Mouse (Mus musculus): ENCODE measurements around the gene Tlr12. TPM values are rescaled to one million over a fixed set of nuclear protein-coding genes. Genes with fewer than 3 reads are reported as not detected.
"Not testable (repeated sequence)": the region's sequence is repeated elsewhere in the genome, so short reads cannot be mapped to it uniquely, and the experiment has no call there.

The Tlr12 gene
- total RNA-seq, 2 experiments from 2014 or later: not detected

- no peak for DNase-seq
Measured at GRCm38 (mm10) chr4:128618963-128619362, 544 bp upstream of the Tlr12 start.

DNA sequence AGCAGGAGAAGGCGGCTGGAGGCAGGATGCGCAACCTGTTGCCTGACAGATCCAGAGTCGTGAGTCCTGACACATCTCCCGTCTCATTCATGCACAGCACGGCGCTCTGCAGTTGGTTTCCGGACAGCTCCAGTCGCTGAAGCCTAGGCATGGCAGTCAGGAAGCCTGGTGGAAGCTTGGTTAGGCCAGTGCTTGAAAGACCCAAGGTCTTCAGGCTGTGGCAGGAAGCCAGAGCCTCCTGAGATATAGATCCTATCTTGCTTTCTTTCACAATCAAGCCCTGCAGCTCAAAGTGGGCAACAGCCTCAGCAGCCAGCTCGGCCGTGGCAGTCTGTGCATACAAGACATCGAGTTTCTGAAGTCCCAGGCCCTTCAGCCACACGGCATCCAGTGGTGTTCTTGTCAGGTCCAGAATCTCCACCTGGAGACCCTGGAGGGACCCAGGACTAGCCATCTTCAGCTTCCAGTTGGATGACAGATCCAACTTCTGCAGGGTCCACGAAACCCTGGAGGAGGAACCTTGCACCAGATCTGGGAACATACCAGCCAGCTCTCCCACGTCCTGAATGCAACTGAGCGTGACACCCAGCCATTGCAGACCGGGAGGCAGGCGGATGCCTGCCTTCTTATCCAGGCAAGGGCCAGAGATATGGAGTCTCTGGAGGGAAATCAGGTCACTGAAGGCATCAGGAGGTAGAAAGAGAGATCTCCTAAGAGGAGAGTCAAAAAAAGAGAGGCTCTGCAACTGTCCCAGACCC lies 877 bp downstream of the Tlr12 start:
- DNase-seq: no peak

GRCm38 (mm10) chr4:128615761-128616160 lies 2.7 kb downstream of the Tlr12 start:
- DNase-seq: no peak

GRCm38 (mm10) chr4:128613326-128613725 lies 5.1 kb downstream of the Tlr12 start:
- no peak for DNase-seq

DNA sequence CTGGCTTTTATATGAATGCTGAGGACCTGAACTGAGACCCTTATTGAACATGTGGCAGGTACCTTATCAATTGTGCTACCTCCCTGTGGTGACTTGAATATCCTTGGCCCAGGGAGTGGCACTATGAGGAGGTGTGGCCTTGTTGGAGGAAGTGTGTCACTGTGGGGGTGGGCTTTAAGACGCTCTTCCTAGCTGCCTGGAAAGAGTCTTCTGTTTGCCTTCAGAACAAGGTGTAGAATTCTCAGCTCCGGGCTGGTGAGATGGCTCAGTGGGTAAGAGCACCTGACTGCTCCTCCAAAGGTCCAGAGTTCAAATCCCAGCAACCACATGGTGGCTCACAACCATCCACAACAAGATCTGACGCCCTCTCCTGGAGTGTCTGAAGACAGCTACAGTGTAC lies 6.7 kb downstream of the Tlr12 start:
- not testable (repeated sequence) for DNase-seq

DNA sequence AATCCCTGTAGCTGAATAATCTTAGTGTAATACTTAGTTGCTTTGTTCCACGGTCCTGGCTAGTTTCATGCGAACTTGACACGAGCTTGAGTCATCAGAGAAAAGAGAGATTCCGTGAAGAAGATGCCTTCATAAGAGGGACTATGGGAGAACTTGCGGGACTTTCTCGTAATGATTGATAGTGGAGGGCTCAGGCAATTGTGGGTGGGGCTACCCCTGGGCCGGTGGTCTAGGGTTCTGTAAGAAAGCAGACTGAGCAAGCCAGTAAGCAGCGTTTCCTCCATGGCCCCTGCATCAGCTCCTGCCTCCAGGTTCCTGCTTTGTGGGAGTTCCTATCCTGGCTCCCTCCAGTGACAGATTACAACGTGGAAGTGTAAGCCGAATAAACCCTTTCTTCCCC lies 7.7 kb downstream of the Tlr12 start:
- peak; percentile 20 for DNase-seq

DNA sequence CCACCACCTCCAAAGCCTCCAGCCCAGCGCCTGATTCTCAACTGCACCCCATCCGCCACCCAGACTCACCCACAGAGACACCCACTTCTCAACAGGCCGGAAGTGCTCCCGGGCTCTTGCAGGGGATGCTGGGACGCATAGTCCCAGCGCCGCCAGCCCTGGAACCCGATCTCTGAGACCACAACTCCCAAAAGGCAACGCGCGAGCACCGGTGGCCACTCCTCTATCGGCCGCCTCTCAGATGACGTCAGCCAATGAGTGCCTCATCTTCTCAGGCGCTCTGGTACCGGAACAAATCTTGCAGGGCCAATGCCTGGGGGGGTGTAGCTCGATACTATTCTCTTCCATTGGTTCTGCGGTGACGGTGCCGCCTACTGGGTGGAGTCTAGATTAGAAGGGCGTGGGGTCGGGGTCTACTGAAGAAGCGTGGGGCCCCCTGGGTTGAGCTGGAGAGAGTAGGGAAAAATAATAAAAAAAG lies 8.5 kb downstream of the Tlr12 start, which contains the start of gene Zscan20:
TSS of gene Zscan20 (minus strand) at position 174 of the 478 bp plus-strand sequence.
- DNase-seq: peak; percentile 97

GRCm38 (mm10) chr4:128609276-128609924 lies 9.0 kb downstream of the Tlr12 start:
- DNase-seq: no peak

DNA sequence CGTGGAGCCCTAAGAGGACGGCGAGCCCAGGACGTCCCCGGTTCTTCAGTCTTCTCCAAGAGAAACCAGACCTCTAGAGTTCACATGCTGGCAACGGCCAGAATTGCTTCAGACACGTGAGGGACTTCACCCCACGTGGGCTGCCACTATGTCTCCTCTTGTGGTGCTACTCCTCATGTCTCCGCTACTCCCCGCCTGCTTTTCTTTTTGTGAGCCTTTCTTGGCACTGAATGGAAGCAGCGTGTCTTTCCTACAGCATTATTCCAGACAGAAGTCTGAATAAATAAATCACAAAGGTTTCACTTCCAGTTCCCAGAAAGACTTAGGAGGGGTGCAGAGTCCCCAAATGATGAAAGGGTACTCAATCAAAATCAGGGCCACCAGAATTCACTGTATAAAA lies 10.8 kb downstream of the Tlr12 start:
- DNase-seq: no peak

GRCm38 (mm10) chr4:128606586-128606985 lies 11.8 kb downstream of the Tlr12 start:
- no peak for DNase-seq

DNA sequence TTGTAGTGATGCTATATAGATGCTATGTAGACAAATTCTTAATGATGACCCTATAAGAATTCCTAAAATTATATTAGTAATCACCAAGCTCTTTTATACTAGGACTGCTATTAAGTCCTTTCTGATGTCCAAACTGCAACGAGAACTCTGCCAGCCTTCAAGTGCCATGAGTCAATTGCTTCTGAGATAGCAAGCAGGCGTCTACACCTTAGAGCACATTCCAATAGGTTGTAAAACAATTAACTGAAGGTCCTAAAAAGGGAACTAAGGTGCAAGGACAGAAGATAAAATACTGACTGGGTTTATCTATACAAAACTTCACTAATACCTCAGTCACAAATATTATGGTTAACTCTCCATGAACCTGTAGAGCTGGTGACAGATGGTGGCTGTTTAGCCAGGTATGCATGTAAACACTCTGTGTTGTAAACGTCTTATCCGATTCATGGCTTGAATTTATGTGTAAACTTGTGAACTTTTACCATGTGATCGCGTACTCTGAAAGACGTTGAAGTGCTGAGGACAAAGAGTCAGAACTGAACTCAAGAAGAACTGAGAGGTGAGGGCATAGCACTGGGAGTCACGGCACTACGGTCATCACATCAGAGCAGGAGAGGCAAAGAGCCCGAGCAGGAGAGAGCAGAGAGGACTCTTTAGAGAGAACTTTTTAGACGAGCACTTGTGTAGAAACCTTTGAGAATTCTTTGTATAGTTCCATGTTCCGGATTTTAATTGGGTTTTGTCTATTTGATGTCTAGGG lies 20.4 kb downstream of the Tlr12 start:
- DNase-seq: no peak

- no peak for DNase-seq
Measured at GRCm38 (mm10) chr4:128594062-128594461, 24.4 kb downstream of the Tlr12 start.

DNA sequence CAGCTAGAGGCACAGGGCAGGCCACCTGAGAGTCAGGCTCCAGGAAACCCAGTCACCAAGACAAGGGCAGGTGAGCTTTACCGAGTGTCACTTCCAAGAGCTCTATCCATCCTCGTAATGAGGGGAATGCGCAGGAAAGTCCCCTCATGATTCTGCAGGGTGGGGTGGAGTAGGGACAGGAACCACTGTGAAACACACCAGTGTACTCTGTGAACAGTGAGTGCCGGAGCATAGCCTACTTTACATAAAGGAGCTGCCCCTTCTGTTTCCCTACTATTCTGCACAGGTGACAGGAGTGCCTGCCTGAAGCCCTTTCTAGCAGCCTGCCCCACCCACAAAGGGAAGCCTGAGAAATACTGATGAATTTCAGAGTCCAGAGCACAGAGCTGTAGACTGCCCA lies 25.1 kb downstream of the Tlr12 start:
- DNase-seq: no peak

- no peak for DNase-seq
Measured at GRCm38 (mm10) chr4:128579182-128579581, 39.2 kb downstream of the Tlr12 start.

- no peak for DNase-seq
Measured at GRCm38 (mm10) chr4:128575811-128576210, 42.6 kb downstream of the Tlr12 start.

Other genes with a start within 250 kb of the Tlr12 start
- gene Zscan20, start 8.5 kb downstream of the Tlr12 start, total RNA-seq (2021): 1 to 10 TPM; 2.9 TPM
- 10 to 100 TPM; 18.4 to 23.1 TPM for gene Phc2, start 36.1 kb upstream of the Tlr12 start, total RNA-seq (2021)
- gene A3galt2, start 136.7 kb upstream of the Tlr12 start, total RNA-seq (2021): under 1 TPM in 1 of 2 experiments, not detected in 1; 0.13 TPM
- gene Zfp362, start 187.4 kb upstream of the Tlr12 start, total RNA-seq (2021): 10 to 100 TPM in 1 of 2 experiments, 1 to 10 TPM in 1; 9.9 to 10.5 TPM